Mouse (Mus musculus) kidney, adult 2 months (tissue): ENCODE data around the gene Camkk2.

Experiments used
- CTCF ChIP-seq: fragments of 200-500 bp; conservative IDR thresholded peaks from 2 replicates; pipeline ENCODE4 v1.5.1; 2011; ENCODE audit warnings: low read depth, mild to moderate bottlenecking, control low read depth, low read length, moderate library complexity, mixed read lengths; ENCODE audit not compliant: insufficient read depth, insufficient read length
- POLR2A ChIP-seq: fragments of 200-500 bp; IDR thresholded peaks from one replicate; pipeline ENCODE4 v1.6.1; 2011; ENCODE audit warnings: low read depth, low read length, control low read depth

DNA sequence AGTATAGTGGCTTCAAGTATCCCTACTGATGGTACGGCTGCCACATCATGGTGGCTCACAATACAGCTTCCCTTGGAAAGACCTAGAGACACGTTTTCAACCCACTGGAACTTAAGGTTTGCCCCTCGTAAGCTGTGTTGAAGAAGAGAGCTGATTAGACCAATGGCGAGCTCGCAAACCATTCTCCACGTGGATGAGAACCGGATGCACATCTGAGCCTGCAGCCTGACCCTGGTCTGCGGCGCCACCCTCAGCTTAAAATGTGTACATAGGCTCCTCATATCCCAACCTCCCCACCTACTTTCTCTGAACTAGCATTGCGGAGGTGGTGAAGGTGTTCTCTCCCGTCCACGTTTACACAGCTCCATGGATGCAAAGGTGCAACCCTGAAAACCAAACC, 97.9 kb downstream of the Camkk2 start:
- TF ChIP-seq CTCF (no peak), POLR2A (no peak)
